Mouse (Mus musculus): ENCODE measurements at regions not wholly inside any gene's neighbourhood (a gene's known extent, or its start where the extent isn't known, plus 50 kb on each side); places are given as distances from the start of the nearest gene placed in this dataset.

GRCm38 (mm10) chr1:190495741-190496520 is 325.4 kb upstream of the Prox1 start:
- no peak overlapping the region for H3K9ac ChIP-seq (ENCODE audit: low read length)
- H3K4me2 ChIP-seq (ENCODE audit: low read depth, severe bottlenecking): no peak overlapping the region
- H3K27ac ChIP-seq (replicated peaks; ENCODE audit: low read depth, low read length): no peak overlapping the region
- no peaks in the 10 kb centered on the region for H3K36me3 ChIP-seq (ENCODE audit: control insufficient read depth, insufficient read depth, low read length)
- no peaks in the 10 kb centered on the region for H3K27me3 ChIP-seq (ENCODE audit: control insufficient read depth, insufficient read depth, low read length)
- H3K4me3 ChIP-seq (ENCODE audit: low read depth, low read length): no peak overlapping the region
- DNase-seq (ENCODE audit: low spot score) (no peak), ATAC-seq (ENCODE audit: insufficient number of reproducible peaks, low FRiP score, low TSS enrichment, low read depth) (no peak)
- no peaks in the 10 kb centered on the region for H3K4me1 ChIP-seq (ENCODE audit: control insufficient read depth, insufficient read depth, low read length)
- H3K9me3 ChIP-seq (ENCODE audit: control insufficient read depth, low read length): no peaks in the 10 kb centered on the region
- 58% methylated on average over 10 of the region's 10 CpGs for WGBS

- no peak overlapping the region for H3K9ac ChIP-seq (ENCODE audit: low read length)
- no peak for ATAC-seq (ENCODE audit: insufficient number of reproducible peaks, low FRiP score, low TSS enrichment, low read depth)
- H3K4me1 ChIP-seq (ENCODE audit: control insufficient read depth, insufficient read depth, low read length): no peaks in the 10 kb centered on the region
- no peaks in the 10 kb centered on the region for H3K27me3 ChIP-seq (ENCODE audit: control insufficient read depth, insufficient read depth, low read length)
- no peak for DNase-seq (ENCODE audit: low spot score)
- H3K27ac ChIP-seq (replicated peaks; ENCODE audit: low read depth, low read length): no peak overlapping the region
- WGBS: 72% methylated on average over 7 of the region's 7 CpGs
- H3K4me3 ChIP-seq (ENCODE audit: low read depth, low read length): no peak overlapping the region
- no peaks in the 10 kb centered on the region for H3K36me3 ChIP-seq (ENCODE audit: control insufficient read depth, insufficient read depth, low read length)
- H3K9me3 ChIP-seq (ENCODE audit: control insufficient read depth, low read length): no peaks in the 10 kb centered on the region
- no peak overlapping the region for H3K4me2 ChIP-seq (ENCODE audit: low read depth, severe bottlenecking)
Observed at GRCm38 (mm10) chr1:190486551-190487104, 316.1 kb upstream of the Prox1 start.

- Histone ChIP-seq H3K27me3 (ENCODE audit: control insufficient read depth, insufficient read depth, low read length) (no peaks in the 10 kb centered on the region), H3K4me3 (ENCODE audit: low read depth, low read length) (no peak overlapping the region), H3K9me3 (ENCODE audit: control insufficient read depth, low read length) (no peaks in the 10 kb centered on the region), H3K4me2 (ENCODE audit: low read depth, severe bottlenecking) (no peak overlapping the region), H3K27ac (replicated peaks; ENCODE audit: low read depth, low read length) (no peak overlapping the region), H3K4me1 (ENCODE audit: control insufficient read depth, insufficient read depth, low read length) (no peaks in the 10 kb centered on the region), H3K36me3 (ENCODE audit: control insufficient read depth, insufficient read depth, low read length) (no peaks in the 10 kb centered on the region), H3K9ac (ENCODE audit: low read length) (no peak overlapping the region)
- no peak for DNase-seq (ENCODE audit: low spot score)
- no peak for ATAC-seq (ENCODE audit: insufficient number of reproducible peaks, low FRiP score, low TSS enrichment, low read depth)
- WGBS: 87% methylated on average over 13 of the region's 13 CpGs
Observed at GRCm38 (mm10) chr1:190483366-190483765, 312.9 kb upstream of the Prox1 start.

DNA sequence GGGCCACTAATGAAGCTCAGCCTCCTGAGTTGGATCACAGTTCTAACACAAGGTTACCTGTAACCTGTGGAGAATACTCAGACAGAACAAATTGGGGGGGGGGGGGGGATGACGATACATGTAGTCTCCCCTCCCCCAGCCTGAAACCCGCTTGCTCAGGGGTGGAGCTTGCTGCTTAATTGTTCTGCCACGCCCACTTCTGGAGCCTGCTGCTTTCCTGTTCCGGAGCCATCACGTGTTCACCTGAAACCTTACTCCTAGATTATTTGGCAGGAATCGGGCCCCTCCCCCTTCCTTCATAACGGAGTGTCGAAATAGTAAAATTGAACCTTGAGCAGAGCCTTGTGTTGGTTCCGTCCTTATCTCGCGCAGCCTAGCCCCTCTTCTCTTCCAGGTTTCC is 310.6 kb upstream of the Prox1 start:
- Histone ChIP-seq H3K4me3 (ENCODE audit: low read depth, low read length) (no peak overlapping the region), H3K27me3 (ENCODE audit: control insufficient read depth, insufficient read depth, low read length) (no peaks in the 10 kb centered on the region), H3K4me2 (ENCODE audit: low read depth, severe bottlenecking) (no peak overlapping the region), H3K36me3 (ENCODE audit: control insufficient read depth, insufficient read depth, low read length) (no peaks in the 10 kb centered on the region), H3K4me1 (ENCODE audit: control insufficient read depth, insufficient read depth, low read length) (no peaks in the 10 kb centered on the region), H3K9me3 (ENCODE audit: control insufficient read depth, low read length) (no peaks in the 10 kb centered on the region), H3K27ac (replicated peaks; ENCODE audit: low read depth, low read length) (no peak overlapping the region), H3K9ac (ENCODE audit: low read length) (no peak overlapping the region)
- DNase-seq (ENCODE audit: low spot score) (no peak), ATAC-seq (ENCODE audit: insufficient number of reproducible peaks, low FRiP score, low TSS enrichment, low read depth) (no peak)
- 66% methylated on average over 11 of the region's 11 CpGs for WGBS

- 88% methylated on average over 9 of the region's 9 CpGs for WGBS
- Histone ChIP-seq H3K4me2 (ENCODE audit: low read depth, severe bottlenecking) (no peak overlapping the region), H3K4me3 (ENCODE audit: low read depth, low read length) (no peak overlapping the region), H3K36me3 (ENCODE audit: control insufficient read depth, insufficient read depth, low read length) (no peaks in the 10 kb centered on the region), H3K9ac (ENCODE audit: low read length) (no peak overlapping the region), H3K27me3 (ENCODE audit: control insufficient read depth, insufficient read depth, low read length) (no peaks in the 10 kb centered on the region), H3K9me3 (ENCODE audit: control insufficient read depth, low read length) (no peaks in the 10 kb centered on the region), H3K27ac (replicated peaks; ENCODE audit: low read depth, low read length) (no peak overlapping the region), H3K4me1 (ENCODE audit: control insufficient read depth, insufficient read depth, low read length) (no peaks in the 10 kb centered on the region)
- ATAC-seq (ENCODE audit: insufficient number of reproducible peaks, low FRiP score, low TSS enrichment, low read depth): no peak
- no peak for DNase-seq (ENCODE audit: low spot score)
Observed at GRCm38 (mm10) chr1:190480601-190481000, 310.1 kb upstream of the Prox1 start.

DNA sequence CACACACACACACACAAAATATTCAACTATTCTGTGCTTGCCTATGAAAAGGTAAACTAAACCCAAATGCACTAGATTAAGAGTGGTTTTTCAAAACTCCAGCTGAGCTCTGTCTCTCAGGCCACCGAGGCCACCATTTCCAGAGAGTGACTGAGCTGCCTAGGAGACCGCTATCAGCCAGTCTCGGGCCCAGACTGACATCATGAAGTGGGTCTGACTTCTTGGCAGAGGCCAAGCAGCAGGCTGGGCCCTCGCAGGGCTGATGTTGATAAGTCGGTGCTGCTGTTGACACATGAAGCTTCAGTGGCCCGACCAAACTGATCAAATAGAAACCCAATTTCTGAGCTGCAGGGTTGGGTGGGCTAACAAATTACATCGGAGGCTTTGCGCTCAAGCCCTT is 302.2 kb upstream of the Prox1 start:
- 87% methylated on average over 8 of the region's 8 CpGs for WGBS
- no peaks in the 10 kb centered on the region for H3K4me1 ChIP-seq (ENCODE audit: control insufficient read depth, insufficient read depth, low read length)
- no peaks in the 10 kb centered on the region for H3K9me3 ChIP-seq (ENCODE audit: control insufficient read depth, low read length)
- ATAC-seq (ENCODE audit: insufficient number of reproducible peaks, low FRiP score, low TSS enrichment, low read depth) (no peak), DNase-seq (ENCODE audit: low spot score) (no peak)
- no peaks in the 10 kb centered on the region for H3K36me3 ChIP-seq (ENCODE audit: control insufficient read depth, insufficient read depth, low read length)
- H3K4me3 ChIP-seq (ENCODE audit: low read depth, low read length): no peak overlapping the region
- no peaks in the 10 kb centered on the region for H3K27me3 ChIP-seq (ENCODE audit: control insufficient read depth, insufficient read depth, low read length)
- H3K4me2 ChIP-seq (ENCODE audit: low read depth, severe bottlenecking): no peak overlapping the region
- no peak overlapping the region for H3K9ac ChIP-seq (ENCODE audit: low read length)
- no peak overlapping the region for H3K27ac ChIP-seq (replicated peaks; ENCODE audit: low read depth, low read length)

DNA sequence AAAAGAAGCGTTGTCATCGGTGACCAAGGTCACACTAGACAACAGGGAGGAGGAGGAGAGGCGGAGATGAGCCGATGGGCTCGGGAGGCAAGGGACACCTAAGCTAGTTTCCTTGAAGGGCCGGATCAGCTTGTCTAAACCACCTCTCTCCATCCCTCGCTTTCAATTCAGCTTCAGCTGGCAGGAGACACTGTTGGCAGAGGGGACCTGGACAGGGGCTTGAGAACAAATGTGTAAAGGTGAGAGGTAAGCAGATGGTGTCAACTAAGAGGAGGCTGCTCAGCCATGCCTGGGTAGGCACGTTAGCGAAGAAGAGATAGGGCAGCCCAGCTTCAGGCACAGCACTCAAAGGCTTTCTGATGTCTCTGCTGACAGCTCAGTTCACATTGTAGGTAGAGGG is 299.8 kb upstream of the Prox1 start:
- no peak for DNase-seq (ENCODE audit: low spot score)

DNA sequence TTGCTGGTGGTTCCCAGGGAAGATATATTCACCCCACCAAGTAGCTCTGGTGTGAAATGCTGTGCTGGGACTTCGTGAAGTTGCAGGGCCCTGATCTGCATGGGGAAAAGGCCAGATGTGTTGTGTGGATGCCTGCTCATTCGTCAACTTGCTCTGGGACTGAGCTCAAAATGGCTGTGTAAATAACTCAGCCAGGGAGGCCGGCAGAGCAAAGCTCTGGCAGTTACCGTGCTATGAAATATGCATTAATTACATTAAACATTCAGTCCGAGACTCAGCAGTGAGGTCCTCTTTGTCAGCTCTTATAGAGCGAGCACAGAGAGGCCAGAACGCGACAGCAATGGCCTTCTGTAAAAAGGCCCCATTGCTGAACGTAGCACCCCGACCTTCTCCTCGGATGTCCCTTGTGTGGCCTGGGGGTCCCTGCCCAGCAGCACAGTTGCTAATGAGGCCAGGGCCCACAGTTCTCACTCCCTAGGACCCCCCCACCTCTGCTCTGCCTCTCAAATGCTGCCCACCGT is 287.1 kb upstream of the Prox1 start:
- ATAC-seq (ENCODE audit: insufficient number of reproducible peaks, low FRiP score, low TSS enrichment, low read depth) (no peak), DNase-seq (ENCODE audit: low spot score) (no peak)
- no peaks in the 10 kb centered on the region for H3K4me1 ChIP-seq (ENCODE audit: control insufficient read depth, insufficient read depth, low read length)
- H3K27ac ChIP-seq (replicated peaks; ENCODE audit: low read depth, low read length): no peak overlapping the region
- no peaks in the 10 kb centered on the region for H3K27me3 ChIP-seq (ENCODE audit: control insufficient read depth, insufficient read depth, low read length)
- no peak overlapping the region for H3K9ac ChIP-seq (ENCODE audit: low read length)
- no peak overlapping the region for H3K4me3 ChIP-seq (ENCODE audit: low read depth, low read length)
- WGBS: 76% methylated on average over 12 of the region's 12 CpGs
- H3K9me3 ChIP-seq (ENCODE audit: control insufficient read depth, low read length): no peaks in the 10 kb centered on the region
- no peaks in the 10 kb centered on the region for H3K36me3 ChIP-seq (ENCODE audit: control insufficient read depth, insufficient read depth, low read length)
- H3K4me2 ChIP-seq (ENCODE audit: low read depth, severe bottlenecking): no peak overlapping the region

More for the DNA sequence above, 299.8 kb upstream of the Prox1 start:
- Histone ChIP-seq H3K9me3 (ENCODE audit: control insufficient read depth, low read length) (no peaks in the 10 kb centered on the region), H3K36me3 (ENCODE audit: control insufficient read depth, insufficient read depth, low read length) (no peaks in the 10 kb centered on the region), H3K4me3 (ENCODE audit: low read depth, low read length) (no peak overlapping the region), H3K27me3 (ENCODE audit: control insufficient read depth, insufficient read depth, low read length) (no peaks in the 10 kb centered on the region), H3K4me2 (ENCODE audit: low read depth, severe bottlenecking) (no peak overlapping the region), H3K27ac (replicated peaks; ENCODE audit: low read depth, low read length) (no peak overlapping the region), H3K4me1 (ENCODE audit: control insufficient read depth, insufficient read depth, low read length) (no peaks in the 10 kb centered on the region), H3K9ac (ENCODE audit: low read length) (no peak overlapping the region)
- 85% methylated on average over 9 of the region's 9 CpGs for WGBS
- ATAC-seq (ENCODE audit: insufficient number of reproducible peaks, low FRiP score, low TSS enrichment, low read depth): no peak

Measured in limb, embryonic 11.5 days (tissue).